Comparison of ENCODE assay signal across 17 mouse cellular contexts in genomic region chr19:21605294-21605693, GRCm38 (mm10).
"Had no signal": no experiment of that assay in that cellular context is flagged by ENCODE, and none has a peak within 500 bp of the region (broad histone marks: within the 10 kb centered on the region; RNA-seq: fewer than 3 reads in every experiment).

No protein-coding gene starts in this region.

- H3K9me3 ChIP-seq: limb, embryonic 12.5 days; liver, embryonic 13.5 days; lung, embryonic 15.5 days; megakaryocyte, embryonic 14.5 days; midbrain, embryonic 15.5 days; neural tube, embryonic 12.5 days had no signal

- H3K4me3 ChIP-seq: limb, embryonic 12.5 days; liver, embryonic 13.5 days; lung, embryonic 15.5 days; midbrain, embryonic 15.5 days; neural tube, embryonic 12.5 days had no signal

- H3K27ac ChIP-seq: limb, embryonic 12.5 days; liver, embryonic 13.5 days; lung, embryonic 15.5 days; midbrain, embryonic 15.5 days; neural tube, embryonic 12.5 days had no signal

- H3K4me1 ChIP-seq: limb, embryonic 12.5 days had no signal

- ATAC-seq: liver, postnatal 0 days; midbrain, embryonic 15.5 days had no signal

- H3K36me3 ChIP-seq: limb, embryonic 12.5 days; liver, embryonic 13.5 days; lung, embryonic 15.5 days; midbrain, embryonic 15.5 days; neural tube, embryonic 12.5 days had no signal

- DNase-seq: kidney, postnatal 25 days; layer of hippocampus, adult 9-11 months; layer of hippocampus, postnatal 36 days; liver; liver, embryonic 13.5 days; liver, postnatal 0 days; lung, postnatal 36 days; retina, postnatal 1 day; right cerebral cortex, postnatal 4 days; spleen, adult 18-20 months; thymus, adult 18-20 months; thymus, postnatal 14 days had no signal

- H3K27me3 ChIP-seq: limb, embryonic 12.5 days; liver, embryonic 13.5 days; lung, embryonic 15.5 days; megakaryocyte, embryonic 14.5 days; midbrain, embryonic 15.5 days; neural tube, embryonic 12.5 days had no signal
